Mouse (Mus musculus) forebrain, embryonic 13.5 days (tissue): ENCODE results near the gene Zmym6. TPM values are rescaled to one million over a fixed set of nuclear protein-coding genes. Genes with fewer than 3 reads are reported as not detected.
A peak's percentile ranks its signal among the peaks of the same experiment; 100 is the strongest.

Experiments
- ATAC-seq: fragments of 200-750 bp; cut with Nextera tagmentation; 2 replicates; pipeline ENCODE4 v1.8.0; 2017
- H3K27ac ChIP-seq: fragments of 300-500 bp; sonication (generic); 2 replicates; pipeline ENCODE4 v1.5.1; 2015; ENCODE audit warnings: inconsistent platforms, mild to moderate bottlenecking, moderate library complexity
- H3K27me3 ChIP-seq: fragments of 300-500 bp; sonication (generic); 2 replicates; pipeline ENCODE4 v1.6.1; 2015; ENCODE audit warnings: mild to moderate bottlenecking, inconsistent platforms
- H3K36me3 ChIP-seq: fragments of 300-500 bp; sonication (generic); 2 replicates; pipeline ENCODE4 v1.6.1; 2015; ENCODE audit warnings: mild to moderate bottlenecking, inconsistent platforms; ENCODE audit not compliant: poor library complexity, severe bottlenecking
- H3K4me1 ChIP-seq: fragments of 300-500 bp; sonication (generic); 2 replicates; pipeline ENCODE4 v1.6.1; 2015; ENCODE audit warnings: inconsistent platforms
- H3K4me2 ChIP-seq: fragments of 300-500 bp; sonication (generic); 2 replicates; pipeline ENCODE4 v1.6.1; 2015; ENCODE audit warnings: inconsistent platforms, mild to moderate bottlenecking, moderate library complexity
- H3K4me3 ChIP-seq: fragments of 300-500 bp; sonication (generic); 2 replicates; pipeline ENCODE4 v1.5.1; 2015; ENCODE audit warnings: mild to moderate bottlenecking, inconsistent platforms
- H3K9ac ChIP-seq: fragments of 300-500 bp; sonication (generic); 2 replicates; pipeline ENCODE4 v1.6.1; 2015; ENCODE audit warnings: mild to moderate bottlenecking, inconsistent platforms
- H3K9me3 ChIP-seq: fragments of 300-500 bp; sonication (generic); replicated peaks from 2 replicates; pipeline ENCODE4 v1.6.1; 2016; ENCODE audit warnings: inconsistent platforms
- WGBS: fragments of 180-500 bp; shearing (Covaris S2); methylation state at CpG from one replicate; pipeline ENCODE4 v1.1.7; 2015; 5-methylcytosine and 5-hydroxymethylcytosine counted together
- polyA plus RNA-seq: library from polyadenylated mRNA; unstranded; fragments of >200 nt; fragmentation: Nextera tagmentation; extraction: Ambion mirVana; gene quantifications from 2 replicates; pipeline ENCODE4 v1.2.1, GENCODE M21; 2015

The Zmym6 gene
- 24.0 and 30.0 TPM in 2 replicates for polyA plus RNA-seq

DNA sequence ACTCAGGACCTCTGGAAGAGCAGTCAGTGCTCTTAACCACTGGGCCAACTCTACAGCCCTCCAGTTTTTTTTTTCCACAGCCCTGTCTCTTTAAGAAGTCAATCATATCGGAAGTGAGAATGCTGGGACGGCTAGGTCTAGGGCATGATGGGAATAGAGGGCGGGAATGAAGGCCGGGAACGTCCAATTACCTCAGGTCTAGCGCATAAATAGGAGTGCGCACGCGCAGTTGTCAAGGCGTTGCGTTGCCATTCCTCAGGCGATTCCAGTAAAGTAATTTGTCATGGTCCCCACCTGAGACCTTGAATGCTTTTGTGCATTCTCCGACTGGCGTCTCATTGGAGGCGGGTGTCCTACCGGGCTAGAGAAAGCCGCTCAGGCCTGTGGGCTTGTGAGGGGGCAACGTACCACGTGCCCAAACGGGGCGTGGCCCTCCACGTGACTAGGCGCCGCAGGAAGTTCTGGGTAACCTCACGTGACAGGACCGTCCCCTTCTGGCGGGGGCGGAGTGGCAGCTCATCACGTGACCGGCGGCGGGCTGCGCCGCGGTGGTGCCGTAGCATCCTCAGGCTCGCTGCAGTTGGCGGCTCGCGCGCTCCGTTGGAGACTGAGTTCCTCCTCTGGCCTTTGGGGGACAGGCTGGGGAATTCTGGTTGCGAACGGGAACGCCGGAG, at the start of gene Zmym6:
TSS of gene Zmym6 (plus strand) at position 509 of the 674 bp plus-strand sequence.
- H3K4me3 ChIP-seq = peak within 1 kb of the TSS; percentile 52
- peak within 1 kb of the TSS; percentile 72 for H3K9ac ChIP-seq
- H3K27me3 ChIP-seq = no peaks in the 10 kb centered on the region
- H3K4me2 ChIP-seq = peak within 1 kb of the TSS; percentile 70
- ATAC-seq = peak; percentile 98
- no peaks in the 10 kb centered on the region for H3K36me3 ChIP-seq
- no peaks in the 10 kb centered on the region for H3K9me3 ChIP-seq
- under 1% methylated on average over 45 of the region's 46 CpGs for WGBS
- peaks cover 10% of the 10 kb centered on the region for H3K4me1 ChIP-seq
- peak within 1 kb of the TSS; percentile 80 for H3K27ac ChIP-seq

DNA sequence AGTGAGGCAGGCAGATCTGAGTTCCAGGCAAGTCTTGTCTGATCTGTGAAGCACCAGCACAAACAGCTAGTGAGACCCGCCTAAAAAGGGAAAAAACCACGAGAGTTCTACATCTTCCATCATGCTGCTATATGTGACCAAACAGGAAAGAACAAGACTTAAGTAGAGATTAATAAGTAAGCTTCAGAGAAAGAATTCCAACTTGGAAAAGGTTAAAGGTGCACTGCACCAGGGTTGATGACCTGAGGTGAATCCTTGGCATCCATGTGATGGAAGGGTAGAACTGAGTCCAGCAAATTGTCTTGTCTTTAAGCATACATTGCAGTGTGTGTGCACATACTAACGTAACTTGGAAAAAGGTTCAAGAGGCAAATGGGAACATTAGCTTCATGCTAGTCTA, 40.0 kb upstream of the Zmym6 start:
- H3K4me1 ChIP-seq = peaks cover 4% of the 10 kb centered on the region; the same call in 1 of the 2 replicates
- H3K27me3 ChIP-seq = no peaks in the 10 kb centered on the region
- ATAC-seq = no peak
- no peaks in the 10 kb centered on the region for H3K9me3 ChIP-seq
- no peak overlapping the region for H3K4me3 ChIP-seq
- H3K9ac ChIP-seq = no peak overlapping the region
- no peak overlapping the region for H3K4me2 ChIP-seq
- H3K27ac ChIP-seq = no peak overlapping the region
- H3K36me3 ChIP-seq = peaks cover 86% of the 10 kb centered on the region
- WGBS = 90% methylated on average over 3 of the region's 3 CpGs

DNA sequence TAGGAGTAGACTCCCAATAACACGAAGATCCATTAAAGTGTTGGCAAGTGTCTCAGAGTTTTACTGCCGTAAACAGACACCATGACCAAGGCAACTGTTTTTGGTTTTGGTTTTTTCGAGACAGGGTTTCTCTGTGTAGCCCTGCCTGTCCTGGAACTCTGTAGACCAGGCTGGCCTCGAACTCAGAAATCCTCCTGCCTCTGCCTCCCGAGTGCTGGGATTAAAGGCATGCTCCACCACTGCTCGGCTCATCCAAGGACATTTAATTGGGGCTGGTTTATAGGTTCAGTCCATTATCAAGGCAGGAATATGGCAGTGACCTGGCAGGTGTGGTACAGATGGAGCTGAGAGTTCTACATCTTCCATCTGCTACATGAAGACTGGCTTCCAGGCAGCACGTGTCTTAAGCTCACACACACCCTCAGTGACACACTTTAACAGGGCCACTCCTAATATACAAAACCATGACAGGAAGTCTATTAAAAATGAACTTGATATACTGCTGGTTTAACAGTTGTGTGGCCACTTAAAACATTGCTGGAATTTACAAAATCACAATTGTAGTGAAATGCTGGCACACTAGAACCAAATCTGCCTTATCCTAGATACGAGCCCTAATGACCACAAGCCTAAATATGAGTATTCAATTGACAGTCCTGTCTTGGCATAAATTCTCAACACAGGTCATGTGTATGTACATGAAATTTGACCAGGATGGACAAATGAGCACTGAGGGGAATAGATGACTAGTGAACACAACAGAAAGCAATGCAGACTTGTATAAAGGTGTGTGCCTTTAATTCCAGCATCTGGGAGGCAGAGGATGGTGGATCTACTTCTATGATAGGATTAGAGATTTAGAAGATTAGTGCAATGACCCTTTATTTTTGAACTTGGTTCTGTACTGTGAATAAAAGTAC, 39.0 kb upstream of the Zmym6 start:
- Histone ChIP-seq H3K4me3 (no peak overlapping the region), H3K36me3 (peaks cover 81% of the 10 kb centered on the region), H3K4me1 (0 out of 2 replicates have a peak, but pooled peaks cover 4% of the 10 kb centered on the region), H3K27ac (no peak overlapping the region), H3K9me3 (no peaks in the 10 kb centered on the region), H3K27me3 (no peaks in the 10 kb centered on the region), H3K9ac (no peak overlapping the region), H3K4me2 (no peak overlapping the region)
- WGBS = 86% methylated on average over 8 of the region's 8 CpGs
- ATAC-seq = peak; percentile 19; the same call in 1 of the 2 replicates

DNA sequence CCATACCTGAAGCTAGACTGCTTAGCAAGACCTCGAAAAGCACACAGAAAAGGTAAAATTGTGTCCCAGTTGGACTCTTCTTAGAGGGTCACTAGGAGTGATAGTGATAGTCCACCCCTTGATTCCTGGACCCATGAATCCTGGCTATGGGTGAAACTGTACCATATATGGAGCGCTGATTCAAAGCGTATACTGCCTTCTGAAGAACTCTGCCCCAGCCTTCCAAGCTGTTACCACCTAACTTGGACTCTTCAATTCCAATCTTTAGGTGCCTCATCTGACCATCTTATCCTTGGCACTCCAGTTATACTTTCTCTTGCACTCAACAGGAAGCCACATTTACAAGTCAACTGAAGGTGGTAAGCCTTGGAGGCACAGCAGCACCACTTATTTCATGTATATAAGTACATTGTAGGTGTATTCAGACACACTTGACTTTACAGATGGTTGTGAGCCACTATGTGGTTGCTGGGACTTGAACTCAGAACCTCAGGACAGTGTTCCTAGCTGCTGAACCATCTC, 38.3 kb upstream of the Zmym6 start:
- no peak overlapping the region for H3K27ac ChIP-seq
- H3K36me3 ChIP-seq = peaks cover 74% of the 10 kb centered on the region
- ATAC-seq = no peak
- no peak overlapping the region for H3K4me2 ChIP-seq
- no peaks in the 10 kb centered on the region for H3K9me3 ChIP-seq
- H3K27me3 ChIP-seq = no peaks in the 10 kb centered on the region
- H3K4me3 ChIP-seq = no peak overlapping the region
- 0 out of 2 replicates have a peak, but pooled peaks cover 4% of the 10 kb centered on the region for H3K4me1 ChIP-seq
- WGBS = 90% methylated on average over 3 of the region's 3 CpGs
- H3K9ac ChIP-seq = no peak overlapping the region

DNA sequence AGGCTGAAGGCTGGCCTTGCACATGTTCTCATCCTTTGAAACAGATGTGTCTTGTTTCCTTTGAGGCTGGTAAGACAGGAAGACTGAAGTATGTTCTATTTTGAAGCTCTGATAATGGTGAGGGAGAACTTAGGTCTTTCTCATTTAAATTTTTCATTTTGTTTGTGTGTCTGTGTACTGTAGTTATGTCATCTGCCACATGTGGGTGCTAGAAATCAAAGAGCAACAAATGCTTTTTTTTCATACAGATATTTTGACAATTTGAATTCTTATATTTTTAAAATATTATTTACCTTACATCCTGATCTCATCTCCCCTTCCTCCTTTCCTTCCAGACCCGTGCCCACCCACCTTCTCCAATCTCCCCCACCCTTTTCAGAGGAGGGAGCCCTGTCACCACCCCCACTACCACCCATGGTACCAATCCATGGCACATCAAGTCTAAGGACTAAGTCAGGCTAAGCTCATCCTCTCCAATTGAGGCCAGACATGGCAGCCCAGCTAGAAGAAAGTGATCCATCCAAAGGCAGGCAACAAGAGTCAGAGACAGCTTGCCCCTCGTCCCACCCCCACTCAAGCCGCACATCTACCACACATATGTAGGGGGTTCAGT, 37.2 kb upstream of the Zmym6 start:
- no peak overlapping the region for H3K4me2 ChIP-seq
- H3K27me3 ChIP-seq = no peaks in the 10 kb centered on the region
- no peak overlapping the region for H3K27ac ChIP-seq
- H3K36me3 ChIP-seq = peaks cover 69% of the 10 kb centered on the region
- H3K9ac ChIP-seq = no peak overlapping the region
- 0 out of 2 replicates have a peak, but pooled peaks have one; percentile 32 for ATAC-seq
- H3K4me1 ChIP-seq = no peaks in the 10 kb centered on the region
- WGBS = 73% methylated on average over 3 of the region's 3 CpGs
- no peak overlapping the region for H3K4me3 ChIP-seq
- H3K9me3 ChIP-seq = no peaks in the 10 kb centered on the region

DNA sequence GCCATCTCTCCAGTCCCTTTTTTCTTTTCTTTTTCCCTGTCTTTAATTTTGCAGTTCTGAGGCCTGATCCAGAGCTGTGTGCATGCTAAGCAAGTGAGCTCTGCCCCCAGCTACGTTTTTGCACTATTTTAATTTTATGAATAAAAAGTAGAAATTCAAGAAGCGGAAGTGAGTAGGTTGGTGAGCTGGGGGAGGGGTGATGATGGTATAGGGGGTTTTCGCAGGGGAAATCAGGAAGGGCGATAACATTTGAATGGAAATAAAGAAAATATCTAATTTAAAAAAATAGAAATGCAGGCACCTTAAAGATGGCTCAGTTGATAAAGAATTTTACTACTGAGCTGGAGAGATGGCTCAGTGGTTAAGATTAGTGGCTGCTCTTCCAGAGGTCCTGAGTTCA, 33.6 kb upstream of the Zmym6 start:
- no peaks in the 10 kb centered on the region for H3K4me1 ChIP-seq
- H3K9ac ChIP-seq = no peak overlapping the region
- no peak overlapping the region for H3K4me2 ChIP-seq
- no peak overlapping the region for H3K4me3 ChIP-seq
- H3K27me3 ChIP-seq = no peaks in the 10 kb centered on the region
- H3K27ac ChIP-seq = no peak overlapping the region
- no peak for ATAC-seq
- 84% methylated on average over 4 of the region's 4 CpGs for WGBS
- peaks cover 71% of the 10 kb centered on the region for H3K36me3 ChIP-seq
- no peaks in the 10 kb centered on the region for H3K9me3 ChIP-seq

DNA sequence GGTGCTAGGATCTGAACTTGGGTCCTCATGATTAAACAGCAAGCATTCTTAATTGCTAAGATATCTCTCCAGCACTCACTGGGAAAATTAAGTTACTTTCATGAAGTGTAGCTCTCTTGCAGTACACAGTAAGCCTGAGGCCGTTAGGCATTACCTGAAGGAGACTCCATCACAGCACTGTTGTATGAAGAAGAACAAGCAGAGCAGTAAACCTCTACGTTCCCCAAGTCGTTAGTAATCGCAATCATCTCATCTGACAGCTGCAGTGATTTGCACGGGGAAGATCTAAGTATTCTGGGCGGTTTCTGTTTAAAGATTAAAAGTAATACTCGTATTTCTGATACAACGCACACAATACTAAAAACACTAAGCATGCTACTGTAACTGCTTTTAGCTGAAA, 26.1 kb upstream of the Zmym6 start:
- WGBS = 82% methylated on average over 8 of the region's 8 CpGs
- H3K36me3 ChIP-seq = peaks cover 78% of the 10 kb centered on the region
- no peaks in the 10 kb centered on the region for H3K4me1 ChIP-seq
- H3K9ac ChIP-seq = no peak overlapping the region
- no peak for ATAC-seq
- no peaks in the 10 kb centered on the region for H3K27me3 ChIP-seq
- no peak overlapping the region for H3K4me3 ChIP-seq
- no peak overlapping the region for H3K27ac ChIP-seq
- H3K9me3 ChIP-seq = no peaks in the 10 kb centered on the region
- H3K4me2 ChIP-seq = no peak overlapping the region

DNA sequence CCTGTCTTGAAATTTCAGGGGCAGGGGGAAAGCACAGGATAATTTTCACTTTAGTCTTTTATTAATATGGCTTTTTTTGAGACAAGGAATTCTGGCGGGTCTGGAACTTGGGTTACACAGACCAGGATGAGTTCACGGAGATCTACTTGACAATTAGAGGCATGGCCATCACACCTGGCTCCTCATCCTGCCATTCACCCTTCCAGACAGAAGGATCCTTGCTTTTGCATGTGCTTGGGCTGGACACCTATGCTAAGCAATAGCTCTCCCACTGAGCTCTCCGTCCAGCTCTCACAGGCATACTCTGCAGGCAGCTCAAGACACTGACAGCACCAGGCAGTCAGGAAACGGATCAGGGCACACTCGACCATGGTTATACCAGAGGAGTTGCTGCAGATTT, 24.1 kb upstream of the Zmym6 start:
- Histone ChIP-seq H3K36me3 (peaks cover 75% of the 10 kb centered on the region), H3K27me3 (no peaks in the 10 kb centered on the region), H3K4me3 (no peak overlapping the region), H3K9me3 (no peaks in the 10 kb centered on the region), H3K9ac (no peak overlapping the region), H3K27ac (no peak overlapping the region), H3K4me2 (no peak overlapping the region), H3K4me1 (no peaks in the 10 kb centered on the region)
- 90% methylated on average over 5 of the region's 5 CpGs for WGBS
- ATAC-seq = no peak

DNA sequence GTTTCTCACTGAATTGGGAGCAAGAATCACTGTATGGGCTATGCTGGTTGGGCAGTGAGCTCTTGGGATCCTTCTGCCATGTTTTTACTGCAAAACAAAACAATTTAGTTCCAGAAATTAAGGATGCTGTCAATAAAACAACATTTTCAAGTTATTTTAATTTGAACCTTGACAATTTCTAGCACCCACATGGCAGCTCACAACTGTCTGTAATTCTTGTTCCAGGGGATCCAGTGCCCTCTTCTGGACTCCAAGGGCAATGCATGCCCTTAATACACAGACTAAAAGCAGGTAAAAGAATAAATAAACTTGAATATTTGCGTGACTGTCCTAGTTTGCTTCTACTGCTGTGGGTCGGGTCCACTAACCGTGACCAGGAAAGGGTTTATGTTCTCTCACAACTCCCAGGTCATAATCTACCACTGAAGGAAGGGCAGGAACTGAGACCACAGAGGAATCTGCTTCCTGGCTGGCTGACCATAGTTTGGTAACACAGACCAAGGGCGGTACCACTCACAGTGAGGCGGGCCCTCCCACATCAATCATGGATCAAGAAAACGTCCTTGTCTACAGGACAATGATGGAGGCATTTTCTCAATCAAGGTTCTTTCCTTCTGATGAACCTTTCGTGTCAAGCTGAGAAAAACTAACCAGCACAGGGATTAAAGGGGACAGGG, 22.5 kb upstream of the Zmym6 start:
- Histone ChIP-seq H3K27me3 (no peaks in the 10 kb centered on the region), H3K9me3 (no peaks in the 10 kb centered on the region), H3K4me3 (no peak overlapping the region), H3K9ac (no peak overlapping the region), H3K36me3 (peaks cover 65% of the 10 kb centered on the region), H3K4me1 (no peaks in the 10 kb centered on the region), H3K27ac (no peak overlapping the region), H3K4me2 (no peak overlapping the region)
- no peak for ATAC-seq
- WGBS = 82% methylated on average over 7 of the region's 7 CpGs

DNA sequence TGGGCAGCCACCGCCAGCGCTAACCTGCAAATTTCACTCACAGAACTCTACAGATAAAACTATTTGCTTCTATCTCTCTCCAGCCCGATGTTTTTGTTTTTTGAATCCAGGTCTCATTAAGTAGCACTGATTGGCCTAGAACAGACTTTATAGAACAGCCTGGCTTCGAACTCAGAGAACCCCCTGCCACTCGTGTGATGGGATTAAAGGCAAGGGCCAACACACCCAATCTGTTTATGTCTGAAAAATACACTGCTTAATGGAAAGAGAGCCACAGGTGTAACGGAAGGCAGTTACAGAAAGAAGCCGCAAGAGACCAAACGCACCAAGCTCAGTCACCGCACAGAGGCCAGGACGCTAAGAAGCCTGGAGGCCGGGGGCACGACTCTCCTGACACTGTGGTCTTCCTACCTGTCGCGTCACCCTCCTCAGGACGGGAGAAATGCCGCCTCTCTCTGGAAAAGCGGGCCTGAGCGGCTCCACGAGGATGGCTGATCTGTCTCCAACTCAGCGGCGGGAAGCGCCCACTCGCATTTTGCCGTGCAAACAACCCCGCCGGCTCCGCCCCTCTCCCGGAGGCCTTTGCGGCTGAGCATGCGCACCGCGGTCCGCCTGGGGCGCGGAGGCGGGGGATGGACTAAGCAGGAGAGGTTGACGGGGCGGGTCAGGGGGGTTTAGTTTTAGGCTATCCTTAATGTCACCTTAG, 16.4 kb upstream of the Zmym6 start, which contains the start of gene Zmym1:
TSS of gene Zmym1 (minus strand) at position 568 of the 706 bp plus-strand sequence.
- Histone ChIP-seq H3K9me3 (no peaks in the 10 kb centered on the region), H3K27me3 (no peaks in the 10 kb centered on the region), H3K36me3 (peaks cover 19% of the 10 kb centered on the region), H3K4me2 (peak within 1 kb of the TSS; percentile 78), H3K4me1 (peaks cover 9% of the 10 kb centered on the region; the same call in 1 of the 2 replicates), H3K9ac (peak within 1 kb of the TSS; percentile 89), H3K27ac (peak within 1 kb of the TSS; percentile 57), H3K4me3 (peak within 1 kb of the TSS; percentile 88)
- peak; percentile 93 for ATAC-seq
- 1% methylated on average over 38 of the region's 38 CpGs for WGBS

DNA sequence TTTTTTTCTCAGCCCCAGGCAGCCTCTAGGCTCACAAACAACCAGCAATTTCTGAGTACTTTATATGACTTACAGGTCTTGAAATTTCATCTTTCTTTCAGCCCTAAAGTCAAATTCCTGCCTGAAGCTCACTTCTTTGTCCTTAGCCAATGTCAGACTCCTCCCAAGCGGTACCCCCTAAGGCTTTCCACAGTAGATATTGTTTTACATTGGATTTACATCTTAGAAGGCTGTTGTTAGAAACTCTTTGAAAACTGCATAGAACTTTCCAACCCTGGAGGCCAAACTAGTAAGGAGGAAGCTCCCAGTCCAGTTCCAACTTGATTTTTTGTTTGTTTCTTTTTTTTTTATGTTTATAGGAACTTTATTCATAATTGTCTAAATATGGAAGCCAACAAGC, 13.1 kb upstream of the Zmym6 start:
- ATAC-seq = no peak
- Histone ChIP-seq H3K27me3 (no peaks in the 10 kb centered on the region), H3K27ac (no peak overlapping the region), H3K4me1 (peaks cover 9% of the 10 kb centered on the region; the same call in 1 of the 2 replicates), H3K4me3 (no peak overlapping the region), H3K36me3 (no peaks in the 10 kb centered on the region), H3K9ac (no peak overlapping the region), H3K9me3 (no peaks in the 10 kb centered on the region), H3K4me2 (no peak overlapping the region)
- 51% methylated on average over 1 of the region's 1 CpGs for WGBS
